Mouse (Mus musculus): ENCODE measurements around the gene Cnksr3. TPM values are rescaled to one million over a fixed set of nuclear protein-coding genes. Genes with fewer than 3 reads are reported as not detected.

Gene Cnksr3
- total and polyA plus RNA-seq, 3 experiments: not detected

DNA sequence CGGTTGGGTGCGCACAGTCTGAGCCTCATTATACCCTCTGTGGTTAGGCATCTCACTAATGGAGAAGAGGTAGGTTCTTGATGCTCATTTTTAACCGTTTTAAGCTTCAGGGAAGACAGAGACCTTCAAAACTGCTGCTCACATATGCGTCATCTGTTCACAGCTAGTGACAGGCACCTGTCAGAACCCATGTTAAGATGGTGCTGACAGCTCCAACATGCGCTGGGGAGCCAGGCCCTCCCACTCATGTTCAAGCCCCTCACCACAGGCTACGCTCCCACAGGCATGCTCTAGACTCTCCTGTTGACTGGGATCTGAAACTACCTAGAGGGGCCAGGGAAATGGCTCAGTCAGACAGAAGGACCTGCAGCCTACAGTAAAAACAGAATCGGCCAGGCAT is 11.4 kb downstream of the Cnksr3 start:
- no peak for ATAC-seq (ENCODE audit: extremely low read depth, insufficient number of reproducible peaks, low FRiP score, poor library complexity, severe bottlenecking)
- Histone ChIP-seq H3K27me3 (ENCODE audit: insufficient read depth, low read length) (no peaks in the 10 kb centered on the region), H3K4me3 (ENCODE audit: low read depth, low read length) (no peak overlapping the region), H3K36me3 (replicated peaks) (no peaks in the 10 kb centered on the region), H3K9me3 (replicated peaks) (no peaks in the 10 kb centered on the region), H3K4me1 (ENCODE audit: insufficient read depth, low read depth, low read length) (no peaks in the 10 kb centered on the region)
- no peak for DNase-seq (ENCODE audit: low spot score)
- no peak for TF ChIP-seq CTCF (IDR thresholded peaks at IDR 0.05; ENCODE audit: low read depth, low read length)
- TF ChIP-seq TAL1 (conservative IDR thresholded peaks at IDR 0.05; ENCODE audit: low read depth, low read length): no peak
- TF ChIP-seq GATA1 (IDR thresholded peaks at IDR 0.05; ENCODE audit: borderline replicate concordance, low read length): no peak
- TF ChIP-seq POLR2AphosphoS5 (IDR thresholded peaks at IDR 0.05; ENCODE audit: insufficient replicate concordance, low read depth, low read length): no peak

DNA sequence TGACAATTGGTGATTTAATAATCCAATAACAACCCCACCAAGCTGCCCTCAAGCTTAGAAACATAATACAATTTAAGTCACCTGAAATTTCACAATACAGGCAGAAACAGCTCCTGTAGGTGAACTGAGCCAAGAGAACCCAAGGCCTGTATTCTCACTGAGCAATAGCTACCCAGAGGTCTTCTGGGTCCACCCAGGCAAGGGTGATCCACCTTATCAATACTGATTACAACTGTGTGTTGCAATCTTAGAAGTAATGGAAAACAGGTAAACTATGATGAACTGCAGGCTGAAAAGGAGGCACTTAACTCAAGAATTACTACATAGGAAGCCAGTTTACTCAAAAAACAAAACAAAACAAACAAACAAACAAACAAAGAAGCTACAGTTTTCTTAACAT is 13.8 kb downstream of the Cnksr3 start:
- Histone ChIP-seq H3K36me3 (replicated peaks) (no peaks in the 10 kb centered on the region), H3K9me3 (replicated peaks) (no peaks in the 10 kb centered on the region), H3K4me1 (ENCODE audit: insufficient read depth, low read depth, low read length) (no peaks in the 10 kb centered on the region), H3K4me3 (ENCODE audit: low read depth, low read length) (no peak overlapping the region), H3K27me3 (ENCODE audit: insufficient read depth, low read length) (no peaks in the 10 kb centered on the region)
- no peak for ATAC-seq (ENCODE audit: extremely low read depth, insufficient number of reproducible peaks, low FRiP score, poor library complexity, severe bottlenecking)
- no peak for DNase-seq (ENCODE audit: low spot score)
- TF ChIP-seq GATA2 (IDR thresholded peaks at IDR 0.05; ENCODE audit: borderline replicate concordance, low read depth, low read length): no peak
- no peak for TF ChIP-seq CTCF (IDR thresholded peaks at IDR 0.05; ENCODE audit: low read depth, low read length)
- no peak for TF ChIP-seq TAL1 (conservative IDR thresholded peaks at IDR 0.05; ENCODE audit: low read depth, low read length)
- TF ChIP-seq POLR2AphosphoS5 (IDR thresholded peaks at IDR 0.05; ENCODE audit: insufficient replicate concordance, low read depth, low read length): no peak
- TF ChIP-seq GATA1 (IDR thresholded peaks at IDR 0.05; ENCODE audit: borderline replicate concordance, low read length): no peak

DNA sequence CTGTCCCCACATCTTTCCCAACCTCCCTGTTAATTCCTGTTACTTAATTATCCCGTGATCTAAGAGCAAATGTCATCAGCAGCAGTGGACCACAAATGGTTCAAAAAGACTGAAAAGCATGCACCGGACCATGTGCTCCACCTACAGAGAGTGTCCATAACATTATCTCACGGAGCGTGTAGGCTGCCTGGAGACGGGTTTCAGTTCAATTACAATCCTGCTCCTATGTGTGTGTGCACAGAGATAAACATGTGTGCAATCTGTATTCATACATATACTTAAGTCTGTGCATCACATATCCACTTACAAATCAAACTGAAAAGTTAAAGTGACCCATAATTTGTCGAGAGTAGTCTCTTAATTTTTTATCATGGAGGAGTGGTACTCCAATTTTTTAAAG is 14.3 kb downstream of the Cnksr3 start:
- Histone ChIP-seq H3K27me3 (ENCODE audit: insufficient read depth, low read length) (no peaks in the 10 kb centered on the region), H3K4me1 (ENCODE audit: insufficient read depth, low read depth, low read length) (no peaks in the 10 kb centered on the region), H3K9me3 (replicated peaks) (no peaks in the 10 kb centered on the region), H3K4me3 (ENCODE audit: low read depth, low read length) (no peak overlapping the region), H3K36me3 (replicated peaks) (no peaks in the 10 kb centered on the region)
- ATAC-seq (ENCODE audit: extremely low read depth, insufficient number of reproducible peaks, low FRiP score, poor library complexity, severe bottlenecking) (no peak), DNase-seq (ENCODE audit: low spot score) (no peak)
- TF ChIP-seq CTCF (IDR thresholded peaks at IDR 0.05; ENCODE audit: low read depth, low read length) (no peak), POLR2AphosphoS5 (IDR thresholded peaks at IDR 0.05; ENCODE audit: insufficient replicate concordance, low read depth, low read length) (no peak), GATA2 (IDR thresholded peaks at IDR 0.05; ENCODE audit: borderline replicate concordance, low read depth, low read length) (no peak), TAL1 (conservative IDR thresholded peaks at IDR 0.05; ENCODE audit: low read depth, low read length) (no peak), GATA1 (IDR thresholded peaks at IDR 0.05; ENCODE audit: borderline replicate concordance, low read length) (no peak)

DNA sequence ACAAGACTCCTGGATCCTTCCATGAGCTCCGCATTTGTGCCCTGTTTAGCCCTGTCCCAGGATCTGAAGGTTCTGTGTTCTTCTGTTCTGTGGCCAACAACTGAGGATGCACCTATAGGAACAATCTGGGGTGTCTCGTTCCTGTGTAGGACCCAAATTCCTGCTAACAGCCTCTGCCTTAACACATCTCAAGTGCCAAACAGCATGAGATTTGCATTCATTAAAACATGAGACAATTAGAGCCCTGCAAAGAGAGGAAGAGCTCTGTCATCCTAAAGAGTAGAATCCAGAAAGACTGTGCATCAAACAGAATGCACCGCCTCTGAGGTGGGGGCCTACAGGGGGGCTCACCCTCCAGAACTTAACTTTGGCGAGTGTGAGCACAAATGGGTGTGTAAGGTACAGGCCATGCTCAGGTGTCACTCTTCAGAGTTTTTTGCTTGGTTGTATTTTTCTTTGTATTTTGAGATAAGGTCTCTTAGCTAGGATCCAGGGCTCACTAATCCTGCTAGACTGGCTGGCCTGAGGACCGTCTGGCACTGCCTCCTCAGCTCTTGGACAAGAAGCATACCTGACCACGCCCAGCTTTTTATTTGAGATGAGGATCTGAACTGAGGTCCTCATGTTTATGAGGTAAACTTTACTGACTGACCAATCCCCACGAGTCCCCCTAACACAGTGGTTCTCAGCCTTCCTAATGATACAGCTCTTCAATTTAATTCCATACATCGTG is 15.2 kb downstream of the Cnksr3 start:
- DNase-seq (ENCODE audit: low spot score) (no peak), ATAC-seq (ENCODE audit: extremely low read depth, insufficient number of reproducible peaks, low FRiP score, poor library complexity, severe bottlenecking) (no peak)
- no peaks in the 10 kb centered on the region for H3K36me3 ChIP-seq (replicated peaks)
- no peak overlapping the region for H3K4me3 ChIP-seq (ENCODE audit: low read depth, low read length)
- no peaks in the 10 kb centered on the region for H3K27me3 ChIP-seq (ENCODE audit: insufficient read depth, low read length)
- H3K9me3 ChIP-seq (replicated peaks): no peaks in the 10 kb centered on the region
- TF ChIP-seq TAL1 (conservative IDR thresholded peaks at IDR 0.05; ENCODE audit: low read depth, low read length) (no peak), GATA2 (IDR thresholded peaks at IDR 0.05; ENCODE audit: borderline replicate concordance, low read depth, low read length) (no peak), GATA1 (IDR thresholded peaks at IDR 0.05; ENCODE audit: borderline replicate concordance, low read length) (no peak), POLR2AphosphoS5 (IDR thresholded peaks at IDR 0.05; ENCODE audit: insufficient replicate concordance, low read depth, low read length) (no peak), CTCF (IDR thresholded peaks at IDR 0.05; ENCODE audit: low read depth, low read length) (no peak)
- H3K4me1 ChIP-seq (ENCODE audit: insufficient read depth, low read depth, low read length): no peaks in the 10 kb centered on the region

DNA sequence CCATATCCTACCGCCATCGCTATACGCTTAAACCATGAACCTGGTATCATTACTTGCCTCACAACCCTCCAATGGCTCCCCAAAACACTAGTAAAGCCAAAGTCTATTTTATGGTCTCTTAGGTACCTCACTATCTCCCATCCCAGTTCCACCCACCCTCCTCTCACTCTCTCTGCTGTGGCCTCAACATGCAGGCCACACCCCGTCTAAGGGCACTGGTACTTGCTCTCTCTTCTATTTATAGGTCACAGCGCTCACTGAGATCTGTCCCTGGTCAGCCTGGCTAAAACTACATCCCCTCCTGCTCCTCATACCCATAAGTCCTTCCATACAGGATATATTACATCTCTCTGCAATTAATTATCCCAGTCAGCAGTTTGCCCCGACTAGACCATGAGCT is 16.1 kb downstream of the Cnksr3 start:
- TF ChIP-seq GATA2 (IDR thresholded peaks at IDR 0.05; ENCODE audit: borderline replicate concordance, low read depth, low read length): no peak
- no peak for TF ChIP-seq POLR2AphosphoS5 (IDR thresholded peaks at IDR 0.05; ENCODE audit: insufficient replicate concordance, low read depth, low read length)
- TF ChIP-seq CTCF (IDR thresholded peaks at IDR 0.05; ENCODE audit: low read depth, low read length): no peak
- TF ChIP-seq TAL1 (conservative IDR thresholded peaks at IDR 0.05; ENCODE audit: low read depth, low read length): no peak
- no peak for TF ChIP-seq GATA1 (IDR thresholded peaks at IDR 0.05; ENCODE audit: borderline replicate concordance, low read length)
- no peak overlapping the region for H3K4me3 ChIP-seq (ENCODE audit: low read depth, low read length)
- DNase-seq (ENCODE audit: low spot score) (no peak), ATAC-seq (ENCODE audit: extremely low read depth, insufficient number of reproducible peaks, low FRiP score, poor library complexity, severe bottlenecking) (no peak)
- H3K27me3 ChIP-seq (ENCODE audit: insufficient read depth, low read length): no peaks in the 10 kb centered on the region
- H3K4me1 ChIP-seq (ENCODE audit: insufficient read depth, low read depth, low read length): no peaks in the 10 kb centered on the region
- no peaks in the 10 kb centered on the region for H3K9me3 ChIP-seq (replicated peaks)
- H3K36me3 ChIP-seq (replicated peaks): no peaks in the 10 kb centered on the region

DNA sequence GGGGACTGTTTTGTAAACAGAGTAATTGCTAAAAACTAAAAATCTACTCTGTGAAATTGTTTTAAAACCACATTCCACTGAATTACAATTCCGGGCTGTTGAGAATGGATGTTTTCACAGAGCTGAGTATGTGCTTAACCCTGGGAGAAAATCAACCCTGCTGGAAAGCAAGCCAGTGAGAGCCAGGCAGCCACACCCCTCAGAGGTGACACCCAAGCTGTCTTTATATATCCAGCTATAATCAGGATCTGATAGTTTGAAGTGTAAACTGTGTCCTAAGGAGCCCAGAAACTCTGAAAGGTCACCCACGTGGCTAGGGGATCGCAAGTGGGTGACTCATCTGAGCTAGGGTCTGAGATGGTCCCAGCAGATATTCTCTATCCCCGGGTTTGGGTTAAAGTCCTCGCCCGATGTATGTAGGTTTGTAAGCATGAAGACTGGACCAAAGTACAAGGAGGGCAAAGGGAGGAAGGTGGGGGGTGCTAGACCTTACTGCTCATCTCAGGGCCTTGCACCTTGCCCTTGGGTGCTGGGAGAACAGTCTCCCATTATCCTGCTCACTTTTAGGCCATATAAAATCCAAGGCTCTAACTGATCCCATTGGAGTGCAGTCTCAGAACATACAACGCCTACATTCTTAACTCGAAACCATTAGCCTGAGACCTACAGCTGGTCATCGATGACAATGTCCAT is 20.2 kb downstream of the Cnksr3 start:
- H3K4me1 ChIP-seq (ENCODE audit: insufficient read depth, low read depth, low read length): no peaks in the 10 kb centered on the region
- H3K27me3 ChIP-seq (ENCODE audit: insufficient read depth, low read length): no peaks in the 10 kb centered on the region
- H3K9me3 ChIP-seq (replicated peaks): no peaks in the 10 kb centered on the region
- H3K4me3 ChIP-seq (ENCODE audit: low read depth, low read length): no peak overlapping the region
- no peaks in the 10 kb centered on the region for H3K36me3 ChIP-seq (replicated peaks)
- no peak for DNase-seq (ENCODE audit: low spot score)
- TF ChIP-seq POLR2AphosphoS5 (IDR thresholded peaks at IDR 0.05; ENCODE audit: insufficient replicate concordance, low read depth, low read length): no peak
- no peak for TF ChIP-seq GATA1 (IDR thresholded peaks at IDR 0.05; ENCODE audit: borderline replicate concordance, low read length)
- no peak for TF ChIP-seq CTCF (IDR thresholded peaks at IDR 0.05; ENCODE audit: low read depth, low read length)
- TF ChIP-seq GATA2 (IDR thresholded peaks at IDR 0.05; ENCODE audit: borderline replicate concordance, low read depth, low read length): no peak
- ATAC-seq (ENCODE audit: extremely low read depth, insufficient number of reproducible peaks, low FRiP score, poor library complexity, severe bottlenecking): no peak

All from G1E (cell line).